Mouse (Mus musculus): ENCODE results near the gene Vmn1r86. TPM values are rescaled to one million over a fixed set of nuclear protein-coding genes. Genes with fewer than 3 reads are reported as not detected.
"Not testable (repeated sequence)": the region's sequence is repeated elsewhere in the genome, so short reads cannot be mapped to it uniquely, and the experiment has no call there.

Vmn1r86 gene
- polyA plus RNA-seq (2014; fragmentation: Nextera tagmentation; extraction: Ambion mirVana) = not detected in 2 replicates

DNA sequence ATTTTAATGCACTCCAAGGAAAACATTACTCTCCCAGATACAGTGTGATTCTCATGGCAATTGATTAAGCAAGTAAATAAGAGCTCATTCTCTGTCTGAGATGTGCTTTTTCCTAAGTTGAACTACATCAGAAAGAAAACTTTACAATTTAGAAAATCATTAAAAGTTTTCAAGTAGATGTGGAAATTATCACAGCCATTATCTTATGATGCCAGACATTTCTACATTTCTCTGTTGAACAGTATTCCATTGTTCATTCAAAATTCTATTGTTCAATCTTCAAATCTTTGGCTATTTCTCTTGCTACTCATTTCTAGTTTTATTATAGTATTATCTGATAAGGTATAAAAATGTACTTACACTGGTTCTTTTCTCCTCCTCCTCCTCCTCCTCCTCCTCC is at the start of gene Vmn1r86:
Gene Vmn1r86, minus strand, starts transcription at position 101 of the 400 bp plus-strand sequence.
- DNase-seq (no peak), ATAC-seq (ENCODE audit: insufficient read depth) (no peak)
- Histone ChIP-seq H3K27ac (ENCODE audit: low read depth) (no peak within 1 kb of the TSS), H3K9me3 (ENCODE audit: low read depth, low read length) (no peaks in the 10 kb centered on the region), H3K4me3 (ENCODE audit: low read depth, low read length) (no peak within 1 kb of the TSS), H3K9ac (no peak within 1 kb of the TSS), H3K36me3 (ENCODE audit: insufficient read depth) (no peaks in the 10 kb centered on the region), H3K4me2 (no peak within 1 kb of the TSS), H3K4me1 (ENCODE audit: insufficient read depth) (no peaks in the 10 kb centered on the region), H3K27me3 (ENCODE audit: insufficient read depth, low read length) (no peaks in the 10 kb centered on the region)
- no peak for TF ChIP-seq CTCF (IDR thresholded peaks at IDR 0.05; ENCODE audit: low read depth)

DNA sequence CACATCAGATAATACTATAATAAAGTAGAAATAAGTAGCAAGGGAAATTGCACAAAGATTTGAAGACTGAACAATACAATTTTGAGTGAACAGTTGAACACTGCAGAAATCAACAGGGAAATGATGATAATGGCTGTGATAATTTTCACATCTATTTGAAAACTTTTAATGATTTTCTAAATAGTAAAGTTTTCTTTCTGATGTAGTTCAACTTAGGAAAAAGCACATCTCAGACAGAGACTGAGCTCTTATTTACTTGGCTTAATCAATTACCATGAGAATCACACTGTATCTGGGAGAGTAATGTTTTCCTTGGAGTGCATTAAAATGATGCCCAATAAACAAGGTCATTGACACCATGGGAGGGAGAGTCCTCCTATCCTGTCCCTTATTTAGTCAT is 39.6 kb upstream of the Vmn1r86 start, which contains the start of gene Vmn1r88:
Gene Vmn1r88, plus strand, starts transcription at position 301 of the 400 bp plus-strand sequence.
- Histone ChIP-seq H3K4me2 (no peak within 1 kb of the TSS), H3K27me3 (ENCODE audit: insufficient read depth, low read length) (no peaks in the 10 kb centered on the region), H3K36me3 (ENCODE audit: insufficient read depth) (no peaks in the 10 kb centered on the region), H3K27ac (ENCODE audit: low read depth) (no peak within 1 kb of the TSS), H3K9ac (no peak within 1 kb of the TSS), H3K9me3 (ENCODE audit: low read depth, low read length) (no peaks in the 10 kb centered on the region), H3K4me3 (ENCODE audit: low read depth, low read length) (no peak within 1 kb of the TSS), H3K4me1 (ENCODE audit: insufficient read depth) (no peaks in the 10 kb centered on the region)
- no peak for ATAC-seq (ENCODE audit: insufficient read depth)
- TF ChIP-seq CTCF (IDR thresholded peaks at IDR 0.05; ENCODE audit: low read depth) = no peak
- no peak for DNase-seq

DNA sequence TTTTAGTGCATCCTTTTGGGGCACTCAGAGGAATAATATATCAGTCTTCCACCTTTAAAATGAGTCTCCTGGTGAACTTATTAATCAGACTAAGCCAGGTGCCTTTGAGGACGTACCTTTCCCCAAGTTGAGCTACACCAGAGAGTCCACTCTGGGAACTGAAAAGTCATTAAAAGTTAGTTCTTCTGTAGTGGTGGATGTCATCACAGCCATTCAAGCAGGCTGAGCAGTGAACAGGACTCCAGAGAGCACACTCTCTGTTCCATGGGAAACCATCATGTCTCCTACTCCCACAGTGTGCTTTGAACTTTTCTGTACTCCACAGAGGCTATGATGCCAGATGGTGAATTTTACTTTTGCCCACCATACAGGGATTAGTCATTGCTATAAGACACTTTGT is 20.3 kb upstream of the Vmn1r86 start, which contains the start of gene Vmn1r87:
Gene Vmn1r87, minus strand, starts transcription at position 101 of the 400 bp plus-strand sequence.
- Histone ChIP-seq H3K9me3 (ENCODE audit: low read depth, low read length) (no peaks in the 10 kb centered on the region), H3K4me2 (no peak within 1 kb of the TSS), H3K9ac (no peak within 1 kb of the TSS), H3K4me3 (ENCODE audit: low read depth, low read length) (no peak within 1 kb of the TSS), H3K36me3 (ENCODE audit: insufficient read depth) (no peaks in the 10 kb centered on the region), H3K27me3 (ENCODE audit: insufficient read depth, low read length) (no peaks in the 10 kb centered on the region), H3K27ac (ENCODE audit: low read depth) (no peak within 1 kb of the TSS), H3K4me1 (ENCODE audit: insufficient read depth) (no peaks in the 10 kb centered on the region)
- WGBS = 78% methylated on average over 1 of the region's 1 CpGs
- no peak for ATAC-seq (ENCODE audit: insufficient read depth)
- no peak for DNase-seq
- TF ChIP-seq CTCF (IDR thresholded peaks at IDR 0.05; ENCODE audit: low read depth) = no peak

DNA sequence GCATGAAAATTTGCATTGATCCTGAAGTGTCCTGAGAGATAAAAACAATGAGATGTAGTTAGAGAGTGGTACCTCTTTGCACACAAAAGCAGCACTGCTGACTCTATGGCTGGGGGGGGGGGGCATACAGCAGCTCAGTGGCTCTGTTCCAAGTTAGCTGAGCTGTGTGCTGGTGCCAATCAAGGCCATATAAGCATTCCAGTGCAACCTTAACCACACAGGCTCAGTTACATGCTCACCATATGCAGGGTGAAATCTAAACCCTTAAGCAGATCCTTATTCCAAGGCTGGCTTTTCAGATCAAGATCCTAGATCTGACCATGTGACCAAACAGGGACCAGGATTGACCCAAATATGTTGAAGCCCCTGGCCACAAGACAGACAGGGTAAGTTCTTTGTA is 17.6 kb upstream of the Vmn1r86 start:
- Histone ChIP-seq H3K4me3 (ENCODE audit: low read depth, low read length) (no peak overlapping the region), H3K9ac (no peak overlapping the region), H3K9me3 (ENCODE audit: low read depth, low read length) (no peaks in the 10 kb centered on the region), H3K36me3 (ENCODE audit: insufficient read depth) (no peaks in the 10 kb centered on the region), H3K27ac (ENCODE audit: low read depth) (no peak overlapping the region), H3K4me1 (ENCODE audit: insufficient read depth) (no peaks in the 10 kb centered on the region), H3K4me2 (no peak overlapping the region), H3K27me3 (ENCODE audit: insufficient read depth, low read length) (no peaks in the 10 kb centered on the region)
- no peak for TF ChIP-seq CTCF (IDR thresholded peaks at IDR 0.05; ENCODE audit: low read depth)
- ATAC-seq (ENCODE audit: insufficient read depth) (no peak), DNase-seq (no peak)

DNA sequence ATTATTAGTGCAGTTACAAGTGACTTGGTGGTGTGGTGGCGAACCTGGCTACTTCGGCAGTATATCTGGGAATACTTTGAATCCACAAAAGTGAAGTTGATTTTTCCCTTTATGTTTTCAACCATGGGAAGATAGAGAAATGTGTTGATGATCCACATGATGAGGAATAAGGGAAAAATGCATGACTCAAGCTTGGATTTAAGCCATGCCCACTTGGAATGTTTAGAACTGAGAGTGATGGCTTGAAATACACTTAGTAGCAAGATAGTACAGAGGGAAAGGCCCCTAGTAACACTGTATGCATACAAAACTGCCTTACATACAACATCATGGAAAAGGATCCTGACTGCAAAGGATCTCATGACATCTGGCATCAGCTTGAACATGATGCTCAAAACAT is 12.1 kb upstream of the Vmn1r86 start:
- 95% methylated on average over 2 of the region's 2 CpGs for WGBS
- H3K27ac ChIP-seq (ENCODE audit: low read depth) = no peak overlapping the region
- H3K9me3 ChIP-seq (ENCODE audit: low read depth, low read length) = no peaks in the 10 kb centered on the region
- H3K4me2 ChIP-seq = no peak overlapping the region
- no peak overlapping the region for H3K4me3 ChIP-seq (ENCODE audit: low read depth, low read length)
- no peak for TF ChIP-seq CTCF (IDR thresholded peaks at IDR 0.05; ENCODE audit: low read depth)
- ATAC-seq (ENCODE audit: insufficient read depth) = no peak
- H3K27me3 ChIP-seq (ENCODE audit: insufficient read depth, low read length) = no peaks in the 10 kb centered on the region
- no peaks in the 10 kb centered on the region for H3K4me1 ChIP-seq (ENCODE audit: insufficient read depth)
- H3K36me3 ChIP-seq (ENCODE audit: insufficient read depth) = no peaks in the 10 kb centered on the region
- DNase-seq = no peak
- H3K9ac ChIP-seq = no peak overlapping the region

DNA sequence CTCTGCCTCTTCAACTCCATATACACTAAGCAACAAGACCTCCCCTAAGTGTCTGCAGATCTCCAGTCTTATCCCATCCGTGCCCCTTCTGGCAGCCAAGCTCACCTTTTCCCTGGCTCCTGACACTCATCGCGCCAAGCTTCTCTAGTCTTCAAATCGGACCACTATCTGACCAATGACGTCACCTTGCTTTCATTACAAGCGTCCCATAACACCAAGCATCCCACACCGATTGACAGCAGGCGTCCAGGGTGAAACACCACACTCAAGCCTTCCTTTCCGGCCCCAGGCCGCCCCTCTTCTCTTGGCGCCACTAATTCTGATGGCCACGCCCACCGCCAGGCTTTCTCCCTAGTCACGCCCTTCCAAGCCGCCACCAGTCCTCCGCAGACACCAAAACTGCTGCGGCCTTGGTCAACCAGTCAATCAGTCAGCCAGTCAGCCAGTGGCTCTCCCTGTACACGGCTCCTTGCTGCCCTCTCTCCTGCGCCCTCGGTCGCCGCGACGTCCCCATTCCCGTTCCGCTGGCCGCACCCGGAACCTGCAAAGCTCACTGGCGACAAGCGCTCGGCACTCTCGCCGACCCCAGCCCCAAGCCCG is 3.9 kb upstream of the Vmn1r86 start:
- H3K4me3 ChIP-seq (ENCODE audit: low read depth, low read length); H3K4me1 ChIP-seq (ENCODE audit: insufficient read depth); H3K36me3 ChIP-seq (ENCODE audit: insufficient read depth); H3K9me3 ChIP-seq (ENCODE audit: low read depth, low read length); H3K27ac ChIP-seq (ENCODE audit: low read depth); H3K9ac ChIP-seq; H3K27me3 ChIP-seq (ENCODE audit: insufficient read depth, low read length); DNase-seq: not testable (repeated sequence)
- WGBS = 2% methylated on average over 15 of the region's 34 CpGs
- ATAC-seq (ENCODE audit: insufficient read depth) = peak; percentile 95
- peak overlapping the region; percentile 42; the same call in 1 of the 2 replicates for H3K4me2 ChIP-seq

DNA sequence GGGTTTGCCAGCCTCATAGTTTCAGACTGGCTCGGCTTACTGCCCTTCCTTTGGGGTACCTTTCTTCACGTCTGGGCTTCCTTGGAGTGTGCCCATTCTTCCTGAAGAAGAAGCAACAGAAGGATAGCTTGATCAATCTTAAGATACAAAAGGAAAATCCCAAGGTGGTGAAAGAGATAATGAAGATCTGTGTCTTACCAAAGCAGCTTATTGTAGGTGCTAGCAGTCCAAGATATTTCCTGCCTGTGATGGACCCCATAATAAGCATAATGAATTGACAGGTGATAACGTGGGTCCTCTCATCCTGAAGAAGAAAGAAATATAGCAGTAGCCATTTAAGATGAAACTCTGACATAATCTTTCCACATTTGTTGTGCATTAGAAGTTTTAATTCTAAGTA is 24.6 kb downstream of the Vmn1r86 start, which contains the start of gene Vmn1r85:
Gene Vmn1r85, minus strand, starts transcription at position 101 of the 400 bp plus-strand sequence.
- 54% methylated on average over 3 of the region's 3 CpGs for WGBS
- Histone ChIP-seq H3K27ac (ENCODE audit: low read depth) (no peak within 1 kb of the TSS), H3K4me2 (no peak within 1 kb of the TSS), H3K9me3 (ENCODE audit: low read depth, low read length) (no peaks in the 10 kb centered on the region), H3K36me3 (ENCODE audit: insufficient read depth) (no peaks in the 10 kb centered on the region), H3K9ac (no peak within 1 kb of the TSS), H3K4me1 (ENCODE audit: insufficient read depth) (no peaks in the 10 kb centered on the region), H3K4me3 (ENCODE audit: low read depth, low read length) (no peak within 1 kb of the TSS), H3K27me3 (ENCODE audit: insufficient read depth, low read length) (no peaks in the 10 kb centered on the region)
- ATAC-seq (ENCODE audit: insufficient read depth) = no peak
- DNase-seq = no peak
- no peak for TF ChIP-seq CTCF (IDR thresholded peaks at IDR 0.05; ENCODE audit: low read depth)

Data from lung, embryonic 14.5 days (tissue).